Mouse (Mus musculus) B cell, adult 62 days (primary cell): ENCODE data around the gene Plekhm3. TPM values are rescaled to one million over a fixed set of nuclear protein-coding genes. Genes with fewer than 3 reads are reported as not detected.

Source experiments
- total RNA-seq: library from RNA; stranded (reverse); gene quantifications from 4 replicates; pipeline ENCODE4 v1.2.4, GENCODE M21; 2023

Plekhm3 gene
- total RNA-seq = 105 to 118 TPM (median 113 TPM) in 4 replicates

DNA sequence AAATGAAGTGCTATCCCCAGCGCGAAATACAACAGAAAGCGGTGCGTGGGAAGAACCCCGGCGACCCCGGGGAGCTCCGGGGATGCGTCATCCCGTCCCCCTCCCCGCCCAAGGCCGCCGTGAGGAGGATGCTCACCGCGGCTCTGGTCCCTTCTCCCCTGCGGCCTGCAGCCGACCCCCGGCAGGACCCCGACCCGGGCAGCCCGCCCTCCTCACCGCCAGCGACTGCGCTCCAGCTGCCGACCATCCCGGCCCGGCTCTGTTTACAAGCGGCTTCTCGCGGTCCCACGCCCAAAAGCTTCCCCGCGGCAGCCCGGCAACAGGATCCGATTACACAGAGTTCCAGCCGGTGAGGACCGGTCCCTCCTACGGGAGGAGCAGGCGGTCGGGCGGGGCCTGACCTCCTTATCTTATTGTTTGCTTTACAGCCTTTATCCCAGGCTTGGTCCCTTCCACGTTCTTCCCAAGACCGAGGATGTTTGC, at the start of gene Plekhm3:
TSS of gene Plekhm3 (minus strand) at position 346 of the 483 bp plus-strand sequence.

DNA sequence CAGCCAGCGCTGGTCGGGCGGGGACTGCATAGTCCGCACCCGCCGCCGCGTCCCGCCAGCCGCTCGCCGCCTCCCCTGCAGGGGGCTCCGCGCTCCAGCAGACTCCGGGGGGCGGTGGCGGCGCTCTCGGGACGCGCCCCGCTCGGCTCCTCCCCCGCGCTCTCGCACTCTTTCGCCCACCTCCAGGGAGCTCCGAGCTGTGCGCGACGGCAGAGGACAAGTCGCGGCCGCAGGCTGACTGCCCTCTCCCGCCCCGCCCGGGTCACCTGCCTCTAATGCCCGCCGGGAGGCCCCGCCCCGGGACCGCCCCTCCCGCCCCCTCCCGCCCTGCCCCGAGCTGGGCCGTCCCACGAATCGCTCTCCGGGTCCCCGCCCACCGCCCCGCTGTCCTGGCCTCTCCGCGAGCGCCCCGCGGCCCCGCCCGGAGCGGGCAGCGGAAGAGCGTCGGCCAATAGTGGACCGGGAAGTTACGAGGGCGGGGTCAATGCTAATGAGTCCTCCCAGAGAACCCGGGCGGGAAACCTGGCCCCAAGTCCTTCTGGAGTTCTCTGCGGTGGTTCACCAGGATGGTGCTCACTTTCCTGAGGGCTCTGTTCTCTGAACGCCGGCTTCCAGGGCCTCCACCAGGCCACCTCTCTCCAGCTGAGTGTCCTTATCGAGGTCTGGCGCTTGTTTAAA, 219.0 kb downstream of the Plekhm3 start, which contains the start of gene Fzd5:
TSS of gene Fzd5 (minus strand) at position 250 of the 678 bp plus-strand sequence.

Other genes with a start within 250 kb of the Plekhm3 start
- gene Fzd5, start 219.1 kb downstream of the Plekhm3 start, total RNA-seq = 8.0 to 9.7 TPM (median 8.9 TPM) in 4 replicates
- not detected in 4 replicates for gene Akr1cl, start 75.9 kb upstream of the Plekhm3 start, total RNA-seq
- not detected in 4 replicates for gene Cryge, start 94.3 kb upstream of the Plekhm3 start, total RNA-seq
- gene Crygd, start 106.6 kb upstream of the Plekhm3 start, total RNA-seq = not detected in 4 replicates
- gene Crygc, start 116.9 kb upstream of the Plekhm3 start, total RNA-seq = not detected in 4 replicates
- gene Crygb, start 125.5 kb upstream of the Plekhm3 start, total RNA-seq = not detected in 4 replicates
- not detected in 4 replicates for gene Cryga, start 146.5 kb upstream of the Plekhm3 start, total RNA-seq
- not detected in 4 replicates for gene Gm28845, start 162.7 kb upstream of the Plekhm3 start, total RNA-seq
- gene D630023F18Rik, start 166.4 kb upstream of the Plekhm3 start, total RNA-seq = not detected in 4 replicates
- 4.8 to 8.2 TPM (median 5.8 TPM) in 4 replicates for gene Idh1, start 229.7 kb upstream of the Plekhm3 start, total RNA-seq
- 55.2 to 61.9 TPM (median 59.3 TPM) in 4 replicates for gene Pikfyve, start 229.9 kb upstream of the Plekhm3 start, total RNA-seq